Mouse (Mus musculus): Measurements from ENCODE around the gene Wscd2.
"Not testable (repeated sequence)": the region's sequence is repeated elsewhere in the genome, so short reads cannot be mapped to it uniquely, and the experiment has no call there.

Wscd2 gene

GRCm38 (mm10) chr5:113583424-113584162, 93.5 kb downstream of the Wscd2 start:
- DNase-seq (ENCODE audit: low spot score in 2 of 2): no peak

GRCm38 (mm10) chr5:113584439-113584838, 94.3 kb downstream of the Wscd2 start:
- DNase-seq (ENCODE audit: low spot score in 2 of 2): no peak

DNA sequence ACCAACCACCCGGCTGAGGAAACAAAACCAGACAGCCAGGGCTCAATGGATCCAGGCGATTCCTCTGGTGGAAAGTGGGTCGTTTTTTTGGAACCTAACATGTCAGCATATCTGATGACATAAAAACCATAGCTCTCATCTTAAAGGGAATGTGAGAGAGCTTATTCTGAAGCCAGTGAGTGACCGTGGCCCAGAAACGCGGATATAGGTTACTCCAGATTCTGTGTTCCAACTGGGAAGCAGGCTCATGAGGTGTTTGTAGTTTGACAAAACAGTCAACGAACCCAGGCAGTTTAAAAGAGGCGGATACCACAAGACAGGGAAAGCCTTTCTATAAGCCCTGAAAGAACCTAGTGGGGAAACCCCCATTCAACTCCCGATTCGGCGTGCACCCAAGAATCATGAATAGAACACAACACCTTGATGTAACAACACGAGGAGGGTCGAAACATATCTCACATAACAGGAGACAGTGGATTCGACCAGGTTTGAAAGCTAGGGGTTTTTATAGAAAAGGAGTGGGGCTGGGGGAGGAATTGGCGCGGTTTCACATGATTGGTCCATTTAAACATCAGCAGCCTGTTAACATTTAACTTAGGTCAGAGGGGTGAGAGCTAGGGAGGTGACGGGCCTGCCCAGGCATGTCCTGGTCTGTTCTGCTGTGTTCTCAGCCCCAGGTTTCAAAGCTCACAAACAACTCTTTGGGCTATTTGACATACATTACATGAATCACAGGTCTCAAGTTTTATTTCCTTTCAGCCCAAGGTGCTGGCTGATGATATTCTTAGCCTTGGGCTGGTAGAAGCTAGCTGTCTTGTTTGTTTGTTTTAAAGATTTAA, 95.7 kb downstream of the Wscd2 start:
- DNase-seq (ENCODE audit: low spot score in 2 of 2): not testable (repeated sequence)

DNA sequence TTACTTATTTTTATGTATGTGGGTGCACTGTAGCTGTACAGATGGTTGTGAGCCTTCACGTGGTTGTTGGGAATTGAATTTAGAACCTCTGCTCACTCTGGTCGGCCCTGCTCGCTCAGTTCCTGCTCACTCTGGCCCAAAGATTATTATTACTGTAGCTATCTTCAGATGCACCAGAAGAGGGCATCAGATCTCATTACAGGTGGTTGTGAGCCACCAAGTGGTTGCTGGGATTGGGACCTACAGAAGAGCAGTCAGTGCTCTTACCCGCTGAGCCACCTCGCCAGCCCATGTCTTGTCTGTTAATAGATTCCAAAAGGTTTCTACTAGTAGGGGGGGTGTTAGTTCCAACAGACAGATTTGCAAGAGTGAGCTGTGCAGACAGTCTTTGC, 96.3 kb downstream of the Wscd2 start:
- not testable (repeated sequence) for DNase-seq (ENCODE audit: low spot score in 2 of 2)

- DNase-seq (ENCODE audit: low spot score in 2 of 2): no peak
These were observed 100.0 kb downstream of the Wscd2 start for GRCm38 (mm10) chr5:113590010-113590640.

- DNase-seq (ENCODE audit: low spot score in 2 of 2): no peak
These were observed 101.0 kb downstream of the Wscd2 start for GRCm38 (mm10) chr5:113591166-113591565.

GRCm38 (mm10) chr5:113591751-113592230, 101.7 kb downstream of the Wscd2 start:
- no peak for DNase-seq (ENCODE audit: low spot score in 2 of 2)

DNA sequence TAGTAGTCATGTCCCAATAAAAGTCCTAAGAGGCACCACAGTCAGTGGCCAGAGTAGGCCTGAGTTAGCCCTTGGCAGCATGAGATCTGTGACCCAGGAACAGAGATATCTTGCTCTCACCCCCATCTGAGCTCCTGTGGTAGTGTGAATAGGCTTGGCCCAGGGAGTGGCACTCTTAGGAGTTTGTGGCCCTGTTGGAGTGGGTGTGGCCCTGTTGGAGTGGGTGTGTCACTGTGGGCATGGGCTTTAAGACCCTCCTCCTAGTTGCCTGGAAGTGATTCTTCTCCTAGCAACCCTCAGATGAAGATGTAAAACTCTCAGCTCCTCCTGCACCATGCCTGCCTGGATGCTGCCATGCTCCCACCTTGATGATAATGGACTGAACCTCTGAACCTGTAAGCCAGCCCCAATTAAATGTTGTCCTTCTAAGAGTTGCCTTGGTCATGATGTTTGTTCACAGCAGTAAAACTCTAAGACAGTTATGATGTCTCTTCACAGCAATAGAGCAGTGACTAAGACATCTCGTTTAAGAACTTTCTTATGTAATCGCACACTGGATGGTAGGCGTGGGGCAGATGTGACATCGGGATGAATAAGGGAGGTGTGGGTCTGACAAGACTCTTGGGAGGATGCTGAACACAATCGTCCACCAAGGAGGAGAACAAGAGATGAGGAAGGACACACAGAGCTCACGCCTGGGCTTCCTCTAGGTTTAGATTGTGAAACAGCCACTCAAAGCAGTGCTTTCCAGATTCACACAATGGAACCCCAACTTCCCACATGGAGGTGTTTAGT, 104.0 kb downstream of the Wscd2 start:
- no peak for DNase-seq (ENCODE audit: low spot score in 2 of 2)

- no peak for DNase-seq (ENCODE audit: low spot score in 2 of 2)
These were observed 106.1 kb downstream of the Wscd2 start for GRCm38 (mm10) chr5:113596252-113596651.

GRCm38 (mm10) chr5:113596780-113597353, 106.7 kb downstream of the Wscd2 start:
- no peak for DNase-seq (ENCODE audit: low spot score in 2 of 2)

DNA sequence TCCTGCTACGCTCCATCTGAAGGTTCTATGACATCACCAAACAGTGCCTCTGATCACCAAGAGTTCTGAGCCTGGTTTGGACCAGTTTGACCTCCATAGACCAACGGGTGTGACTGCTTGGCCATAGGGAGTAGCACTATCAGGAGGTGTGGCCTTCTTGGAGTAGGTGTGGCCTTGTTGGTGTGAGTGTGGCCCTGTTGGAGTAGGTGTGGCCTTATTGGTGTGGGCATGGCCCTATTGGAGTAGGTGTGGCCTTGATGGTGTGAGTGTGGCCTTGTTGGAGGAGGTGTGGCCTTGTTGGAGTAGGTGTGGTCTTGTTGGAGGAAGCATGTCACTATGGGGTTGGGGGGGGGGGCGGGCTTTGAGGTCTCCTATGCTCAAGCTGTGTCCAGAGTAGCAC, 110.0 kb downstream of the Wscd2 start:
- DNase-seq (ENCODE audit: low spot score in 2 of 2): no peak

DNA sequence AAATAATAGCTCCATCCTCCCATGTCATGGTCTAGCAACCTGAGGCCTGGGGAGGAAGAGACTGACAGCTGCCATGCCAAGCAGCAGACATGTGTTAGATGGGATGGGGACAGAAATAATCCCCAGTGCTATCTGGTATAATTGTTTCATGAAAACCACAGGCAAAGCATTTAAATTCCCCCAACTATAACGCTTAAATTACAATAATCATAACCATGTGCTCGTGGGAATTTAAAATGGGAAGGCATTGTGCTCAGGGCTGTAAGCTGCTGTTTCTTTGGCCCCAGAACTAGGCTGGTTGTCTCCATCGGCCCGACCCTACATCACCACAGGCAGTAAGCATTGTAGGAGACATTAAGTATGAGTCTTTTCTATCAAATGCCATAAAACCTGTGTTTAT, 110.7 kb downstream of the Wscd2 start:
- no peak for DNase-seq (ENCODE audit: low spot score in 2 of 2)

DNA sequence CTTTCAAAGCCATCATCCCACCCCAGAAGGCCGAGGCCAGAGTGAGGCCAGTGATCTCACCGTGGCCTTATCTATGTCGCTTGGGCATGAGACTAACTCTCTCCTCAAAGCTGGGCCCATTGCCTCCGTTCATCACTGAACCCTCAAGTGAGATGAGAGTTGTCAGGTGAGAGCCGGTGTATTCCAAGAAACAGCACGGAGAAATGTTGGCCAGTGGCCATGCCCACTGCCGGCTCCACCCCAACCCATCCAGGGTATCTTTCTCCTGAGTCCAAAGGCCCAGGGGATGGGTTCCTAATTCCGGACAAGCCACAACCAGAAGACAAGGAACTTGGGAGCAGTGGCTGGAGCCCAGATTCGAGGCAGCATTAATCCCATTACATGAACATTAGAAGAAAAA, 113.3 kb downstream of the Wscd2 start:
- no peak for DNase-seq (ENCODE audit: low spot score in 2 of 2)

GRCm38 (mm10) chr5:113604758-113605157, 114.6 kb downstream of the Wscd2 start:
- DNase-seq (ENCODE audit: low spot score in 2 of 2): no peak

GRCm38 (mm10) chr5:113606121-113606520, 116.0 kb downstream of the Wscd2 start:
- DNase-seq (ENCODE audit: low spot score in 2 of 2): no peak

DNA sequence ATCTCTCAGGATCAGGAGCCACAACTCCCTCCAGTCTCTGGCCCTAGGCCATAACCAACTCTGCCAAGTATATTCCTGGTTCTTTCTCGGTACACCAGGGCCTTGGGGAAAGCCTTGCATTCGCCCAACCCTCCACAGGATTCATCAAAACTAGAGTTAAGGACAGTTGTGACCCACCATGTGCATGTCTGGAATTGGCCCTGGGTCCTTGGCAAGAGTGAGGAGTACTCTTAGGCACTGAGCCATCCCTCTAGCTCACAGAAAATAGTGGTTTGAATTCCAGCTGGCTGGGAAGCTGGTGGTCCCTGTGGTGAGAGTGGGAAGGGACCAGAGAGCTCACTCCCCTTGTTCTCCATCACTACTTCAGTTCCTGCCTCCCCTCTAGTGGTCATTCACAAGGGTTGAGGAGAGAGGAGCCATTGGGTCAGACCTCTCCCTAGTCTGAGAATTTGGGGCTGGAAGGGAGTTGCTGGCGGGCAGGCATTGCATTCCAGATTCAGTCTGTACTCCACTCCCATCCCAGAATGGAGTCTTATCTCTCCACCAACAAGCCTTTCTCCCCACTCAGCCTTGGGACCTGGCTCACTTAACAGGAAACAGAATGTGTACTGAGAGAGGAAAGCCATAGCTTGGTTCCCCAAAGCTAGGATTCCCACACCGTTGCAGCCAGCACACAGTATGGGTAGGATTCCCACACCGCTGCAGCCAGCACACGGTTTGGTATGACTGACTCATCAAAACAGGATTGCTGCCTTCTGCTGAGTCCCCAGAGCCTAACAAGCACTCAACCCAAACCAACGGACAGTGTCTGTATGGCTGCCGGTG, 117.0 kb downstream of the Wscd2 start:
- DNase-seq (ENCODE audit: low spot score in 2 of 2): peak in 1 of 2 experiments; percentile 31

DNA sequence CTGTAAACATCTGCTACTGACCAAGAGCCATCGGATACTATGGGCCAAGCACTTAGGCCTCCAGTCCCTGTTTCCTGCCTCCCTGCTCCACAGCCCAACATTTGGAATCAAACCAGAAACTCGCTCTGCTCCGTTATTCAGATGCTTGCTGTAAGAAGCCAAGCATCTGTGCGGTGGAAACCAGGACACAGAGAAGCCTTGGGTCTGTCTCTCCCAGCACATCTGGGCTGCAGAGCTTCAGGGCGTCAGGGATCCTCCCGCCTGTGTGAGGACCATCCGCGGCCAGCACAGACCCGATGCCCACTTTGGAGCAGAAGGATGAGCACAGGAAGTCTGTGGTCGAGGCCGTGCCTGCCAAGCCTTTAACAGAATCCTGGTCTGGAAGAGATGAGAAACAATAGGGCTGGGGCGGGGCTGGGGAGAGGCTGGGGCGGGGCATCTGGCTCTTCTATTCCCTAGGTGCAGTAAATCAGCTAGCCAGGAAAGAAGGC, 117.9 kb downstream of the Wscd2 start:
- peak in 1 of 2 experiments; percentile 30 for DNase-seq (ENCODE audit: low spot score in 2 of 2)

GRCm38 (mm10) chr5:113608511-113608910, 118.4 kb downstream of the Wscd2 start:
- DNase-seq (ENCODE audit: low spot score in 2 of 2): no peak

DNA sequence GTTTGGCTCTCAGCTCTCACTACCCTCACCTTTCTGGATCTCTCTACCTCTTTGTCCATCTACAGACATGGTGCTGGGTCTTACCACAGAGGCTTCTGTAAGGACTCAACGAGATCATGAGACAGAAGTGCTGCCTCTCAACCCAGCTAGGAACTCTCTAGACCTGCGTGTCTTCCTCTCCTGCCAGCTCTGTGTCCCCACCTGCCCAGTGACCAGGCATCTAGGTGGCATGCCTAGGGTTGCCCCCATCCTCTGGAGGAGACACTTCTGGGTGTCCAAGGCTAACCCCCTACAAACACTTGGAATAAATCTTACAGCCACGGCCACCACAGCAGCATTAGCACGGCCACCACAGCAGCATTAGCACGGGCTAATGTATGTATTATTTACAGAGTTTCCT, 119.8 kb downstream of the Wscd2 start:
- no peak for DNase-seq (ENCODE audit: low spot score in 2 of 2)

GRCm38 (mm10) chr5:113610490-113610889, 120.4 kb downstream of the Wscd2 start:
- DNase-seq (ENCODE audit: low spot score in 2 of 2): no peak
